Mouse (Mus musculus): ENCODE measurements around the gene Hist2h4. TPM values are rescaled to one million over a fixed set of nuclear protein-coding genes. Genes with fewer than 3 reads are reported as not detected.
A peak's percentile ranks its signal among the peaks of the same experiment; 100 is the strongest.
"Not testable (repeated sequence)": the region's sequence is repeated elsewhere in the genome, so short reads cannot be mapped to it uniquely, and the experiment has no call there.

Gene Hist2h4
- total RNA-seq, 1 experiment from 2014 or later, result 61.8 TPM

DNA sequence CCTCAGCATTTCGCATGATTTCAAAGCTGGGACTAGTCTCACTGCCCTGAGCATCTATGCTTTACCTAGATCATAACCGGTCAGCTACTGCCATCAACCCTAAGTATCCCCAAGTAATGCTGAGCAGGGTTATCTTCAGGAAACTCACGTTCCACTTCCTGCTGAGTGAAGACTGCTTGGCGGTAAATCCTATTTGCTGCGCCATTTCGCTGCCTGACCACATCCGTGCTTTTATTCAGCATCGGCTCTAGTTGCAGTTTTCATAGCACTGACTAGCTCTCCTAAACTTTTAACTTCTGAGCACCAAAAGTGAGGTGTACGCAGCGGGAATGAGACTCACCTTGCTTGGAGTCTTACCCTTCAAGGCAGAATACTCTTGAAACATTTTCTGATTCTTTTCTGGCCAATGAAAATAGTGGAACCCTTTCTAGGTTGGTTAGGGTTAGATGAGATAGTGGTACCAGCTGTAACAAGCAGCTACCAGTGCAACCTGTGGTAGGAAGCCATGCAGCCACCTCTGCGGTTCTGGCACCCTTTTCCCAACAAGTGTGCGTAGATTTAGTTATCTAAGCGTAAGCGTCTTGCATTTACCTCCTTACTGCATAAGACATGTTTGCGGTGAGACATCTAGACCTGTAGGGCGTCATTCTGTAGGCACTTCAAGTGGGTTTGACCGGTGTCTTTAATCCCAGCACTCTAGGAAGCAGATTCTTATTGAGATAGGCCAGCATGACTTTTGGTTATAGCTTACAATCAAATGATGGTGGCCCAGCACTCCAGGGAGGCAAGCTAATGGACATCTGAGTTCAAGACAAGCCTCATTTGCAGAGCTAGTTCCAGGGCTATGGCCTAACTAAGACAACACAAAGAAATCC lies 10.7 kb upstream of the Hist2h4 start:
- no peak for ATAC-seq (ENCODE audit: extremely low read depth, insufficient number of reproducible peaks, low FRiP score, poor library complexity, severe bottlenecking)

DNA sequence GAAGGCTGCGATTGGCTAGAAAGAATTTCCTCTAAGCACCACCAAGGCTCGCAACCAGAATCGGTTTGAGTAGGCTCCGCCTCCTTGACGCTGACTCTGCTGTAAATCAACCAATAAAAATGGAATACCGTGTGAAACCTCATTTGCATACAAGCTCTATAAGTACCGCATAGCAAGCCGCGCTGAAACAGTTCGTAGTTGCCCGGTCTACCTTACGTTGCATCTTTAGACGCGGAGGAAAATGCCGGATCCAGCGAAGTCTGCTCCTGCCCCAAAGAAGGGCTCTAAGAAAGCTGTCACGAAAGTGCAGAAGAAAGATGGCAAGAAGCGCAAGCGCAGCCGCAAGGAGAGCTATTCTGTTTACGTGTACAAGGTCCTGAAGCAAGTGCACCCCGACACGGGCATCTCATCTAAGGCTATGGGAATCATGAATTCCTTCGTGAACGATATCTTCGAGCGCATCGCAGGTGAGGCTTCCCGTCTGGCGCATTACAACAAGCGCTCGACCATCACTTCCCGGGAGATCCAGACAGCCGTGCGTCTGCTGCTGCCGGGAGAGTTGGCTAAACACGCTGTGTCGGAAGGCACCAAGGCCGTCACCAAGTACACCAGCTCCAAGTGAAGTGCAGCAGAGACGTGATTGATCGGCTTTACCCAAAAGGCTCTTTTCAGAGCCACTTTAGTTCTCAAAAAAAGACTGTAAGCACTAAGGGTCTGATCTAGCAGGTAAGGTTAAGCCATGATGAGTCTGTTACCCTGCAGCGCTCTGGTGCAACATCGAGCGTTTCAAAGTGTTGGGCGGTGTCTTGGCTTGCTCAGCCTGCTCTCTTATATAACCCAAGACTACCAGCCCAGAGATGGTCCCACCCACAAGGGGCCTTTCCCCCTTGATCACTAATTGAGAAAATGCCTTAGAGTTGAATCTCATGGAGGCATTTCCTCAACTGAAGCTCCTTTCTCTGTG lies 6.7 kb upstream of the Hist2h4 start, which contains the start of gene Hist2h2bb:
Gene Hist2h2bb (plus strand): TSS at position 242 of the 964 bp plus-strand sequence.
- peak; percentile 97 for ATAC-seq (ENCODE audit: extremely low read depth, insufficient number of reproducible peaks, low FRiP score, poor library complexity, severe bottlenecking)

DNA sequence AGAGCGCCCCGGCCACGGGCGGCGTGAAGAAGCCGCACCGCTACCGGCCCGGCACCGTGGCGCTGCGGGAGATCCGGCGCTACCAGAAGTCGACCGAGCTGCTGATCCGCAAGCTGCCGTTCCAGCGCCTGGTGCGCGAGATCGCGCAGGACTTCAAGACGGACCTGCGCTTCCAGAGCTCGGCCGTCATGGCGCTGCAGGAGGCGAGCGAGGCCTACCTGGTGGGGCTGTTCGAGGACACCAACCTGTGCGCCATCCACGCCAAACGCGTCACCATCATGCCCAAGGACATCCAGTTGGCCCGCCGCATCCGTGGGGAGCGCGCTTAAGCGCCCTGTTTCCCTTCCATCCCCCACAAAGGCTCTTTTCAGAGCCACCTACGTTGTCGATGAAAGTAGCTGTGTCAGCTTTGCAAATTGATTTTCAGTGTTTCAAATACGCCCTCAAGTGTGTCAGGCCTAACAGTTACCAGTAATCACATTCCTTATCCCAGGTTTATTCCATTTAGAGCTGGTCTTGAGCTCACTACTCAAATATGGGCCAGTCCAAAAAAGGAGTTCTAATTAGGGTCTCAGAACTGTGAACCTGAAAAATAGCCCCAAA lies 5.8 kb upstream of the Hist2h4 start:
- not testable (repeated sequence) for ATAC-seq (ENCODE audit: extremely low read depth, insufficient number of reproducible peaks, low FRiP score, poor library complexity, severe bottlenecking)

DNA sequence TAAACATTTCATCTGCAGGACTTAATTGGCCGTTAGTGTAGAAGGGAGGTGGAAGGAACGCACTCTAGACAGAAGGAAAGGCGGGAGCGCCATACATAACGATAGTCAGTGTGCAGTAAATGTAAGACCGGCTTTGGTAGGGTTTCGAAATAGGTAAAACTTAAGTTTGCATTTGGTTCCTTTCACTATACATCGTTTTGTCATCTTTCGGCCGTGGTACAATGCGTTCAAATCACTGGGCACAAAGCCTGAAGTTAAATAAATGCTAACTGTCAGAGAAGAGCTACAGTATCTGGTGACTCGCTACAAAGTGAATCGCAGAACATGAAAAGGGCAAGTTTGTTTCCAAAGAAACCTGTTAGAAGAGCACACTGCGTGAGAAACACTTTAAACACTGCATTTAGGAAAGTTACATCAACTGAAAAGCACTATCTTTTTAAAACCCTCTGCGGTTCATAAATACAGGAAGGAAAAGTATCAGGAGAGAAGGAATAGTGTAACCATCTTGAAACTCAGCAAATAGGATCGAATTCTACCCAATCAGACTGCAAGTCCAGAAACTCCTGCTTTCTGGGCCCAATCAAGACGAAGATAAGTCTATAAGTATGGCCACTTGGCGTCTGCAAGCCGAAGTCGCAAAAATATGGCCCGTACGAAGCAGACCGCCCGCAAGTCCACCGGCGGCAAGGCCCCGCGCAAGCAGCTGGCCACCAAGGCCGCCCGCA lies 5.1 kb upstream of the Hist2h4 start, which contains the start of gene Hist2h3b:
Gene Hist2h3b (plus strand): TSS at position 604 of the 725 bp plus-strand sequence.
- ATAC-seq (ENCODE audit: extremely low read depth, insufficient number of reproducible peaks, low FRiP score, poor library complexity, severe bottlenecking), result peak; percentile 43; the same call in 1 of the 2 replicates

DNA sequence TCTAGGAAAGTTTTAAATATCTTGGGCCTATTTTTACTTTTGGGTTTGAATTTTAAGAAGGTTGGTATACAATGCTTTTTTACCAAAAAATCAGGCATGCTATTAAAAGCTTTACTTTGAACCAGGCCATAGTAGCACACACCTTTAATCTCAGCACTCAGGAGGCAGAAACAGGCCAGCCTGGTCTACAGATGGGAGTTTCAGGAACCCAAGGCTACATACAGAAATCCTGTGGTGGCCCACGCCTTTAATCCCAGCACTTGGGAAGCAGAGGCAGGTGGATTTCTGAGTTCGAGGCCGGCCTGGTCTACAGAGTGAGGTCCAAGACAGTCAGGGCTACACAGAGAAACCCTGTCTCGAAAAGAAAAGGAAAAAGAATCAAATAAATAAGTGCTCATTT lies 4.4 kb upstream of the Hist2h4 start:
- no peak for ATAC-seq (ENCODE audit: extremely low read depth, insufficient number of reproducible peaks, low FRiP score, poor library complexity, severe bottlenecking)

DNA sequence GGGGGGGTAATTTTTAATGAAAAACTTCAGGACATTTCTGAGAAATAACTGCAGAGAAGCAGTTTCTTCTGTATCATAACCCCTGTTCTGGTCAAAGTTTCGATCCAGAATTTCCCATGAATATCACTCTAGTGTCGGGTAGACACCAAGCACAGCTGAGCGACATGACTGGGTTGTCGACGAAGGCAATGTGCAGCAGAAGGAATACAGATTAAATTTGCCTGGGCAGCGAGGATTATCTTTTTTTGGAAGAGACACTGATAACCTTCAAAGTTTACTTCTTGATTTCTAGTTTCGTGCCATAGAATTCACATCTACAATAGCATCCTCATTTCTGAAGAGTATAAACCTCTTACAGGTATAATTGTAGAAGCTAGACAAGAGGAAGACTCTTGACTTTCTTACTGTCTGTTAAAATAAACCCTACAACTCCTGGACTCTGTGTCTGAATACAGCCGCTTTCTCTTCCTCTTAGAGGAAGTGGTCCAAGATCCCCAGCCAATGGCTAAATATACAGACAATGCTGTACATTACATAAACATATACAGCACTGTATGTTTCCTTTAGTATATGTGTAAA lies 3.1 kb upstream of the Hist2h4 start:
- ATAC-seq (ENCODE audit: extremely low read depth, insufficient number of reproducible peaks, low FRiP score, poor library complexity, severe bottlenecking), result no peak

DNA sequence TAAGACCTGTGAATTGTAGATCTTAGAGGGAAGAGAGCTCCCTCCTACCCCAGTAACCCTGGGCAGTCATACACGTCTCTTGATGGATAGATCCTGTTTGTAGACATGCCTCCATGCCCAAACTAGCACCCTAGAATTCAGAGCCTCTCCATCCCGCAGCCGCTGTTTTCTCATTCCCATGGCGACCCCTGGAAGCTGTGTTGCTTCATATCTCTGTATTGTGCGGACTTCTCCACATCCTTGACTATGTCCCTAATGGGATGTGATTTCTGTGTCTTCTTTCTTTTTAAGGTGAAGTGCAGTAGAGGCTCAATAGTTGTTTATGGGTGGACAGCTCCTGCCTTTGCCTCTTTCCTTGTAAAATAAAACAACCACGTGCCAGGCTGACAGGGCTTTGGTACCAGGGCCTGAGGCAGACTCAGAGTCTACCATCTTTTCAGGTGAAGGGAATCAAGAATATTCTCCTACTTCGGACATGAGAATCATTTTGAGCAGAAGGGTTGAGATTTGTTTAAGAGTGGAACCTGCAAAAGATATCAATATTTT lies 1.4 kb upstream of the Hist2h4 start:
- no peak for ATAC-seq (ENCODE audit: extremely low read depth, insufficient number of reproducible peaks, low FRiP score, poor library complexity, severe bottlenecking)

DNA sequence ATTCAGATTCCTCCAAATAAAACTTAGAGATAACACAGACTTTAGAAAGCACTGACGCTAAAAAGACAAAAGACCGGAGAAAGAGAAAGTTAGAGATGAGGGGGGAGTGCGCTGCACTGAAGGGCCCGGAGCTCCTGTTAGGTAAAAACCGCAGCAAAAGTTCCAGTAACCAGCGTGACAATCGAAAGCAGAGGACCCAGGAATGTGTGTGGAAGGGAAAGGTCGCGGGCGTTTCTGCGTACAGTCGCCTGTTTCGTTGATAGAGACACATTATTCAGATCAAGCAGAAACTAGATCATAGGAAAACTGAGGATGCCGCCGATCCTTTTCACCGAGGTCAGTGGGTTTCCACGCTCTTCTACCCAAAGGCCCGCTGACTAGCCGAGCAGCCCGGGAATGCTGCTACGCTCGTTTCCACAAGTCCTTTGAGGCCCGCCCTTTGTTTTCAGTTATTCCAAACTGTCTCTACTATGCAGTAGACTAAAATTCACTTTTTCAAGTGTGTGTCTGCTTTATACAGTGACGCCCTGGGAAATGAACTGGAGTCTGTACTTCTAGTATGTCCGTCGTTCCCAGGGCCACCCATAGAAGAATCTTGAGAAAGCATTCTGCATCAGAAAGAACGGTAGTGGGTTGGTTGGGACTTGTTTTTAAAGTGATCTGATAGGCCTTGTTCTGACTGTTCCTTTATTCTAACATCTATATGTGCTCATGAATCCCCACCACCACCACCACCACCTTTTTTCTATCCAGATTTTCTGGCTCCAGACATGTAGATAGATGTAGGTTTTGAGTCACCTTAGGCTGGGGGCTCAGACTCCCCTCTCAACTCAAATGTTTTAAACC lies 670 bp upstream of the Hist2h4 start:
- ATAC-seq (ENCODE audit: extremely low read depth, insufficient number of reproducible peaks, low FRiP score, poor library complexity, severe bottlenecking), result no peak

DNA sequence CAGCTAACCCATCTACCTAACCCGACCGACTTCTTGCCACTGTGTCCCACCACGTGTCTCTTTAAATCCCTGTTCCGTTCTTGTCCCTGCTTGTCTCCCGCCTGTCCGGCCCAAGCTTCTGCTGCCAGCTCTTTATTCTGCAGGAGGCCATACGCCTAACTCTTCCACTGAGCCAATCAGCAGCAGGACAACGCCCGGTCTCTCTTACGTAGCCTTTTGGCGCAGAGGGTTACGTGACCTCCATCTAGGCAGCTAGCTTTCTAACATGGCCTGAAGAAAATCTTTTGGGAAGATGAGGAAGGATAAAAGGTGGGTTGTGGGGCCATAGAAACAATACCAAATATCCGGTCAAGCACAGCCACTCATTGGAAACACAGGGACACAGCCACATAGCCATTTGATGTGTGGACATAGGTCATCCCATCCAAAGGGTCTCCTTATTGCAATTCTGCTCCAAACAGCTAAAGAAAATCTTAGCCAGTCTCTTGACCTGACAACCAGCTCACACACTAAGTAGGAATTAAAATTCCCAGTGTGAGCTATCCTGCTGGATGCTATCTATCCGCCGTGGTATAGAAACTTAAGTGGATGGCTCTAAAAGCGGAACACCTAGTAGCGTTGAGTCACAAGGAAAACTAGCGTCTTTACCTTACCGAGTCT lies 765 bp downstream of the Hist2h4 start:
- ATAC-seq (ENCODE audit: extremely low read depth, insufficient number of reproducible peaks, low FRiP score, poor library complexity, severe bottlenecking), result peak; percentile 77

DNA sequence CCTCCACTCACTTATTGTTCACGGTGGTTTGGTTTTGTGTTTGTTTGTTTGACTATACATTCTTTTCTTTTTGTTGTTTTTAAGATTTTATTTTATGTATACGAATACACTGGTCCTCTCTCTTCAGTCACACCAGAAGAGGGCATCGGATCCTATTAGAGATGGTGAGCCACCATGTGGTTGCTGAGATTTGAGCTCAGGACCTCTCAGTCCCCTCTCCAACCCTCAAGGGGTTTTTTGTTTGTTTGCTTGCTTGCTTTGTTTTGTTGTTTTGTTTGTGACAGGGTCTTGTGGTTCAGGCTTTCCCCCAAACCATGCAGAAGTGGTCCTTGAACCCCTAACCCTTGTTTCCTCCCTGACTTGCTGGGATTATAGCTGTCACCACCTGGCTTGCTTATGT lies 1.5 kb downstream of the Hist2h4 start:
- no peak for ATAC-seq (ENCODE audit: extremely low read depth, insufficient number of reproducible peaks, low FRiP score, poor library complexity, severe bottlenecking)

DNA sequence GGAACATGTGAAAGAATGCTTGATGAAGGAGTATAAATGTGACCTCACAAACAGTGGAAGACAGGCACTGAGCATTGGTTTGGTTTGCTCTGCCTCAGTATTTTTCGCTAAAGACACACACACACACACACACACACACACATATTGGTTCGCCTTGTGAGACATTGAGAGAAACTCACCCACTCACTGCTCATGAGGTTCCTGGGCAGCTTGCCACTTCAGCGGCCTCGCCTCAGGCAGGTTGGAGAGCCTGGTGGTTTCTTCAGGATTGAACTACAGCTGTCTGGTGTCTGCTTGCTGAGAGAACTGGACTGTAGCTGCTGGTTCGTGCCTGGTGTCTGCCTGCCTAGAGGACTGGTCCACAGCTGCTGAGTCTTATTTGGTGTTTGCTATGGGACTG lies 2.9 kb downstream of the Hist2h4 start:
- ATAC-seq (ENCODE audit: extremely low read depth, insufficient number of reproducible peaks, low FRiP score, poor library complexity, severe bottlenecking), result no peak

DNA sequence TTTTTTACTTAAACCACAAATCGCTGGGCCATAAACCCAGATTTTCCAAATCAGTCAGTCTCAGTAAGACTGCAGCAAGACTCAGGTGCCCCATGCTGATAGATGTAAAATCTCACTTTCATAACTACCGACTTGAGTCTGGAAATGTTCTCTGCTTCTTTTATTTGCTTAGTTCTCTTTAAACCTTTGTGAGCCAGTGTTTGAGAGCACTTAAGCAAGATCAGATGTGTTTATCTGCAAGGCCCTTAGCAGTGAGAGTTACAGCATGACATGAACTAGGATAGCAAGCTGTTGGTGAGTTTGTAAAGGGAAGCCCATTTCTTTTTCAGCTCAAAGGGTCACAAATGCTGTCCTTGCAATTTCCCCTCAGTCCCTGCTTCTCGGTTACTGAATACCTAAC lies 5.9 kb downstream of the Hist2h4 start:
- no peak for ATAC-seq (ENCODE audit: extremely low read depth, insufficient number of reproducible peaks, low FRiP score, poor library complexity, severe bottlenecking)

DNA sequence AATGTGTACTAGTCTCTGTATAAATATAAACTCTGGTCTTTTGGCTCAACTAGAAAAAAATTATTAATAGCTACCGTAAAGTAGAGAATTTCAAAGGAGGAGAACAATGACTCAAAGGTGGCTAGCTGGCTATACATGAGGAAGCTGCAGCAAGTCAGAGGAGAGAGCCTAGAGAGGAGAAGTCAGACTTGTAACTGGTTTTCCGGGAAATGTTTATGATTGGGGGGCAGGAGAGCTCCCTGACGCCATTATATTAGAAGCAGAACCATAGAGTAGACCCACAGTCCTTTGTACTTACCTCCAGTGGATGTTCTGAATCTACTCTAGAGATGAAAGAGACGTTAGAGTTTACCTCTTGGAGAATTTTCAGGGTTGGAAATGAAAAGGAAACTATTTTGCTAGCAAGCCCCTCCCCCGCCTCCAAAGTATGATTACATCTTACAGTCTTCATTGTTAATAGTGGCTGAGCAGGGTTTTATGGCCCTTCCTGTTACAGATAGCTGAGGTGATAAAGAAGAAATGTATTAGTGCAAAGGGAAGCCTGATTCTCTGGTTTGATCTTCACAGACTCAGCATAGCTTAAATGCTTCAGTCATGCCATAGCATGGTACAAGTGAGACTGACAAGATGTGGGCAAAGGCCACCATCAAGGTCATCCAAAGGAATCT lies 7.1 kb downstream of the Hist2h4 start:
- ATAC-seq (ENCODE audit: extremely low read depth, insufficient number of reproducible peaks, low FRiP score, poor library complexity, severe bottlenecking), result no peak

DNA sequence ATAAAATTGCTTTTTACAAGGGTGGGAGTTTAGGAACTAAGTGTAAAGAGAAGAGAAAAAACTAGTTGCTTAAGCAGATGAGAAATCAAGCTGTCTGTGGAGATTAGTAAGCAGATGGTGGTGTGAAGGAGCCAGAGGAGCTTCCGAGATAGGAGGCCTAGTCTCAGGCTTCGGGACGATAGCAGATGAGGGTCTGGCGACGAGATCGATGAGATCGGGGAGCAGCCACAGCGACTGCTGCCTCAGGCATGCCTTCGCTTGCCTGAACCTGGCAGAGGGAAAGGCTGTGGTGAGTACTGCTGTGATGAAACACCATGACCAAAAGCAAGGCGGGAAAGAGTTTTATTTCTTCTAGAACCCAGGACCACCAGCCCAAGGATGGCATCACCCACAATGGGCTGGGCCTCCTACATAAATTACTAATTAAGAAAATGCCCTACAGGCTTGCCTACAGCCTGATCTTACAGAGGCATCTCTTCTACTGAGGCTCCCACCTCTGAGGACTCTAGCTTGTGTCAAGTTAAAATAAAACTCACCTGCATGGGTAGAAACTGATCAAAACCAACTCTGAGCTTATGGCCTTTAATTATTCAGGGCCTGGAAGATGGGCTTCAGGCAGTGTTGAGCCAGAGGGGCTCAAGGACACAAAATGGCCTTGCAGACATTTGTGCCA lies 8.3 kb downstream of the Hist2h4 start:
- no peak for ATAC-seq (ENCODE audit: extremely low read depth, insufficient number of reproducible peaks, low FRiP score, poor library complexity, severe bottlenecking)

DNA sequence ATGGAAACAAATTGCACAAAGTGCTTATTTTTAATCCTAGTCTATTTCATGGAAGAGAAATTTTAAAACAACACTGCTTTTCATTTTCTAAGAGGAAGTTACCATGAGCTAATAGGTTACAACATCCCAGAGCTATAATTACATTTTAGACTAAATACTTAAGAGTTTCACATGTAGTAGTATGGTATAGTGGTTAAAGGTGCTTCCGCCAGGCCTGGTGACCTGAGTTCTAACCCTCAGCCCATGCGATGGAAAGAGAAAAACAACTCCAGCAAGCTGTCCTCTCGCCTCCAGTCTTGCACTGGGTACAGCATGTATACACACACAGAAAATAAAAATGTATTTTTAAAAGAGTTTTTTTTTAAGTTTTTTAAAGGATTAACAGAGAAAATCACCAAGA lies 11.3 kb downstream of the Hist2h4 start:
- ATAC-seq (ENCODE audit: extremely low read depth, insufficient number of reproducible peaks, low FRiP score, poor library complexity, severe bottlenecking), result peak; percentile 55; the same call in 1 of the 2 replicates

DNA sequence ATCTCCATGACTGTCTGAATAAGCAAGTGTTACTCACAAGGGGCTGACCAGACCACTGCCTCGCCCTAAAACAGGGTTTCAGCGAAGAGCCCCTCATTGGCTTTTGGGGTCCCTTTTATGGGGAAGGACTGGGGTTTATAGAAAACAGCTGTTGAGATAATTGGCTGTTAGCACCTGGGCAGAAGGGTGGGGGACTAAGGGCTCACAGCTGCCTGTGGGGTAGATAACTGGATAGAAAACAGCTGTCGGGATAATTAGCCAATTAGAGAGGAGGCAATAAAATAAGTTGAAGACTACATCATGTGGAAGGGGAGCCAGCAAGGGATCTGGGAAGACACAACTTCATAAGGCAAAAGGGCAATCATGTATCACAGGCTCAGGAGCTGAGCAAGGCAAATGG lies 12.2 kb downstream of the Hist2h4 start:
- no peak for ATAC-seq (ENCODE audit: extremely low read depth, insufficient number of reproducible peaks, low FRiP score, poor library complexity, severe bottlenecking)

Data from neutrophil, adult 5-6 weeks (primary cell).